Mouse (Mus musculus) liver, adult 2 months (tissue): ENCODE results near the gene Larp4b.

ENCODE experiments used
- CTCF ChIP-seq: fragments of 200-500 bp; IDR thresholded peaks from 2 replicates; pipeline ENCODE4 v1.5.1; 2011; ENCODE audit warnings: low read depth, low read length, control low read depth
- POLR2A ChIP-seq: fragments of 200-500 bp; IDR thresholded peaks from 2 replicates; pipeline ENCODE4 v1.6.1; 2011; ENCODE audit warnings: low read length, control low read depth; ENCODE audit not compliant: insufficient read depth; ENCODE audit errors: extremely low read depth

DNA sequence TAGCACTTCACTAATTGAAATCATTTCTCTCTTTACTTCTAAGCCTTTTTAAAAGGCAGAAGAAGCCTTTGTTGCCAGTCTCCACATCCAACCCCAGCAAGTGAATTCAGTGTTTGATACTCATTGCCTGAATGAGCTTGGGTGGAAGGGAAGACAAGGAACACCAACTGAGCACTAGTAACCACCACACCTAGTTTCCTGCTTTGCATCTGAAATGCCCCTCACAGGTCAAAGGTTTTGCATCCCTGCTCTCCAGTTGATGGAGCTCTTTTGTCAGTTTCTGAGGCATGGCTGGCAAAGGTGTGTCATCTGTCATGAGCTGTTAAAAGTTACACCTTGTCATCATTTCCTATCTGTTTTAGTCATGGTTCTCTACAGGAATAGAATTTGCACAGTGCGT lies 49.0 kb upstream of the Larp4b start:
- no peak for TF ChIP-seq CTCF
- TF ChIP-seq POLR2A = no peak
